Mouse (Mus musculus) cerebellum, adult 11-12 months (tissue): Measurements from ENCODE around the gene Myocd.

Experiments
- DNase-seq: peaks from one replicate; pipeline ENCODE4 v3.0.0; 2022

Myocd gene

DNA sequence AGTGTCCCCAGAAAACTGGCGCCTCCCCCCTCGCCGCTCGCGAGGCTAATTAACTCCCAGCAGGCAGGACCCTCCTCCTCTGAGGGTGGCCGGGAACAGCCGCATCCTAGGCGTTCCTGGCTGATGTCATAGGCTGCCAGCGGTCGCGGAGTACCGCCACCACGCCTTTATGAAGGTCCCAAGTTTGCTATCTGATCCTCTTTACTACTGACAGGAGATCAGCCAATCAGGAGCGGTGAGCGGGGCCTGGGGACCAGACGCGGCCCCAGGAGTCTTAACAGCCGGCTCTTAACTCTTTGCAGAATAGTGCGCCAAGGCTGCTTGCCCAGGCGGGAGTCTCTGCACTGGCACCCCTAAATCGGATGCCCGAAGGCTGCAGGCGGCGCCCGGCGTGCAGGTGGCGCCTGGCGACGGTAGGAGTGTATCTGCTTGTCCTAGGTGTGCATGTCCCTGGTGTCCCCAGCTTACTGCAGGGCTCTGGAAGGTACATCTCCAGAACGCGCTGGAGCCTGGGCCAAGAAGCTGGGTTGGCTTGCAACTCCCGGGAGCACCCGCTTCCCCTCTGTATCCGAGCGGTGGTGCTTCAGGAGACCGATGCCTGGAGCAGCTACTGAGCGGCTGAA, at the start of gene Myocd:
Myocd (minus strand) TSS at position 139 of the 623 bp plus-strand sequence.
- peak; percentile 2 for DNase-seq

DNA sequence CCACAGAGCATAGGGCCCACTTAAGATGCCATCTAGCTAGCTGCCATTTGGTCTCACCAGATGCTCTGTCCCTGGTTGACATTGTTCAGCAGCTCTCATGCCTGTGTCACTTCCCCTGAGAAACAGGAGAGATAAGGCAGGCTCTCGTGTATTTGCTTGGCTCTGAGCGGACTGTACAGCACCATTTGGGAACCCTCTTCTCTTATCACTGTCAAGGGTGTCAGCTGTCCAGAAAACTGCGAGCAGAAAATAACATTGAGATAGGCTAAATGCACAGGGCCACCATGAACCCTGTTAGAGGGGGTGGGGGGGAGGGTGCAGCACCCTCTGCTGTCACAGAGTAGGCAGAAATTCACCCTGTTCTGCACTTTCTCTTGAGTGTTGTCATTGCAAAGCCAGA, 34.0 kb upstream of the Myocd start:
- DNase-seq, result no peak

DNA sequence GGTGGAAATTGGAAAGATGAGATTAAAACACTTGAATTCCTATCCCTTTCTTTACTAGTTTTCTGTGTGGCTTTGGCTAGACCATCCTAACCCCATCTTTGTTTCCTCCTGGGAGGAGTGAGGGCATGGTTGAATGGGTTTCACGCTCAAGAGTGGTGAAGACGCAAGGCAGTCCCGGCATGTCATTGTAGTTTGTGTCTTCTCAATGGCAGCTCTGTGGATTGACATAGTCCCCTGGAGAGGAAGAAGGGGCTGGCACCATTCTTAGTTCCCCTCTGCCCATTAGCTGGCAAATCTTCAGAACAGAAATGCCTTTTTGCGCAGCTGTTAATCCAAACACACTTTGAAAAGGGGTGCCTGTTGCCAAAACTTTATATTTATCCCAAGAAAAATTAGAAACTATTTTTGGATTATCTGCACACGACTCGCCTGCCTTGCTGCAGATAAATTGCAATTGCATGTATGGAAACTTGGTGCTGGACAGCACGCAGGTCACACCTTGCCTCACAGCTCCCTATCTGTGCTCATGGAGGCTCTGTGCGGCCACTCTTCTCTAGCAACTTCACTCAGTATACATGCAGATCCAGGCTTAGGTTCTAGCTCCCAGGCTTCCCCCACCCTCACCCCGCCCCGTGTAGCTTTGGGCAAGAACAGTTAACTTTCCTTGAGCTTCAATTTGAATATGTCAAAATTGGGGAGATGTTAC, 24.5 kb upstream of the Myocd start:
- DNase-seq, result no peak

DNA sequence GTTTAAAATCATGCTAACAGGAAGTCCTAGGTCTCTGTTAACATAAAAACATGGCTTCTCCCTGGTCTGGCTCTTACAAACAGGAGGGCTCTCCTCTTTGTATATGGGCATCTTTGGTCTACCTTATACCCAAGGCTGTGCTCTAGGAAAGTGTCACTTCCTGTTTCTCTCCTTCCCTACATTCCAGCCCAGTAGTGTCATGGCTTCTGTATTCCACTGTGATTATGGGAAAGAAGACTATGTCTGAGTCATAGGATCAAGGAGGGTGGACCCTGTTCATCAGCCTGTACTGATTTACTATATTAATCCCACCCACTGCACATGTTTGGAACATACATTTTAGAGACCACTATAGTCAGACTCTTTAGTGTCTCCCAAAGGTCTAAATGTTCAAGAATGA, 23.2 kb upstream of the Myocd start:
- no peak for DNase-seq

DNA sequence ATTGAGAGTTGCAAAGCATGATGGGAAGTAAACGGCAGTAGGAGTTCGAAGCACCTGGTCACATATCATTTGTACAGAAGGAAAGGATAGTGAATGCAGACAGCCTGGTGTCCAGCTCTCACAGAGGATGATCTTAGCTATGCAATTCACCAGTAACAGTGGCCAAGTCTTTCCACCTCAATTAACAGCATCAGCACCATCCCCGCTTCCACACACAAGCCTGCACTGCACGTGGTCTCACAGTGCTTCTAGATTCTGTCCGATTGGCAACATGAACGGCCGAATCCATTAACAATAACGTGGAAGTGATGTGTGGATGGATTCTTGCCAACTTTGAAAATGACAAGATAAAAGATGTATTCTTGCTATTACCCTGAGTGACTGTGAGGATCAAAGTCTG, 17.9 kb upstream of the Myocd start:
- DNase-seq, result no peak

DNA sequence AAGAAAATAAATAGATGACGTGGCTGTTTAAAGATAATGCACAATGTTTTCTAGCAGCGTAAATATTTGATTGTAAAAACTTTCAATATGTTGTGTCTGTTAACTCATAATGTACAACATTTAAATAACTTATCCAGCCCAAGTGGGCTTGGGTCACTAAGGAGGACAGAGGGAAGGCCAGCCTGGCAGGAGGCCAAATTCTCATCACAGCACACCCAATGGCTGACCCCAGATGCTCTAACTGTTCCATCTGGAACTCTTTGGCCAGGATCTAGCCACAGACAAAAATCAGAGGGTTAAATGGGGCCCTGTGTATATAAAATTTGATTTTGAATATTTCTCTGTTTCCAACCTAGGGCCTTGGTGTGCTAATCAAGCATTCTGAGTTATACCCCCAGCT, 16.4 kb upstream of the Myocd start:
- no peak for DNase-seq

DNA sequence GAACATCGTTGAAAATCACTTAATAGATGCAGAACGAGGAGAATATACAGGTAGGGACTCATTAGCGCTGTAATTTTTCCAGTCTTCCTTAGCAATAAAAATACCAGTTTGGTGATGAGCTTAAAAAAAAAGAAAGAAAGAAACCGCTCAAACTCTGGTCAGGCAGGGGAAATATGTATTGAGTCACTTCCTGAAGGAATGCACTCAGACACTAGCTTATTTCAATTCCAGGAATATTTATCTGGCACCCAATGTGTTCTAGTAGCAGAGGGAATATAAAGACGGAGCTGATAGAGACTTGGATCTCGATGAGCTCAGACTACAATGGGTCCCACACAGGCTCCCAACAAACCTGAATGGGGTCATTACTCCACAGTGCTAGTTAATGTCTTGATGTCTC, 5.7 kb upstream of the Myocd start:
- DNase-seq, result no peak

DNA sequence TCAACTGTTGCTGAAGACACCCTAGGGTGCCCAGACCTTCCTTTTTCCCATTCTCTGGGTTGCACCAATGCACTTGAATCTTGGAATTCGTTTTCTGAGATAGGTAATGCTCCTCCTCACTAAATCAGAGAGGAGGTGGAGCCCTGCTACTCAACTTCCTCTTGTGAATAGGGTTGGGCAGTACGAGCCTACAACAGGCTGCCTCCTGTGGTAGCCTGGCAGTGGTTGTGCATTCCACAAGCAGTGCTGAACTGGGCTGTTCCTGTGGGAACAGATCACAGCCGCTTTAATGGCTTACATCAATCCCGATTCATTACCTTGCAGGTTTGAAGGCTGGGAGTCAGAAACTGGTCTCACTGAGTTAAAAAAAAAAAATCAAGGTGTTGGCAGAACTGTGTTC, 1.2 kb upstream of the Myocd start:
- DNase-seq, result no peak

DNA sequence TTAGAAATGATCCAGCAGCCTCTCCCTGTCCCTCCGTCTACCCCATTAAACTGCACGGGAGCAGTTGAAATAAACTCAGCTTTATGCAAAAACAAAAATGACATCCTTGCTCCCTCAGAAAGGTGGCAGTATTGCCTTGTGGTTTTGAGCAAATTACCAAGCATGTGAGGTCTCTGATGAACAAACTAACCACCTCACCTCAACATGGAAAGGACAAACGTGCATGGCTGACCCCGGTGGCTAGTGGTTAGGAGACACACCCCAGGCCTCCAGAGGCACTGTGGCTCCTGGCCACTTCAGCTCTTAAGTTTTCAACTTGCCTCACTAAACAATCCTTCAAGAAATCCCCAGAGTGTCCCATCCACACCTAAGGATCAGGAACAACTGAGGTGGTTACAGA, 1.5 kb downstream of the Myocd start:
- DNase-seq, result peak; percentile 7

DNA sequence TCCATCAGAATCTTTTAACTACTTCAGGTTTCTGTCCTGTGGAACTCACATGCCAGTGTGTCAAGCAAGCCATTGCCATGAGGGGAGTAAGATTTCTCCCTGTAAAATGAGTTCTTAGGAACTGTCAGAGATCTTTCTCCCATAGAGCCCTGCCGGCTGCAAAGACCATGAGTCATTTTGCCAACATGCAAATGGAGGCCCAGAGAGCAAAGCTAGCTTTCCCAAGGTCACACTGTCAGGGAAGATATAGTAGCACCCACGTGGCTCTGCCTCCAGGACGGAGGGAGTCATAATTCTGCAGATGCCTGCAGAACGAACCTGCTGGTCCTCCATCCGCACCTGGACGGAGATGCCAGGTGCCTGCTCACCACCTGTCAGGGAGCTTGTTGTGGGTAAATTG, 6.3 kb downstream of the Myocd start:
- DNase-seq, result no peak

DNA sequence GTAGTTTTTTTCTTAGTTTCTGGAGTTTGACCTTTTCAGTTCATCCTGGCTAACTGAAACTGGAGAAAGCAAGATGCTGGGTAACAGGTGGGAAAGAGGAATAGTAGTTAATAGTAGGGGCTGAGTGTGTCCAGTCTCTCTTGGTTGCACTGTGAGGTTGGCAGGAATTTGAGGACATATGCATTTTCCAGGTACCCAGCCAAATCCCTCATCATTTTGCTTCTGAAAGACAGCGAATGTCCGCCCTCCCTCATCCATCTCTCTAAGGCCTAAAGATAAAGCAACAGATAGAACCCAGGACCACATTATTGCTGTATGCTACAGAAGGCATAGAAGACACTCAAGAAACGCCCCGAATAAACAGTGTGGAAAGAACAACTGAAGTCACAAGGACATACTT, 10.8 kb downstream of the Myocd start:
- DNase-seq, result no peak

DNA sequence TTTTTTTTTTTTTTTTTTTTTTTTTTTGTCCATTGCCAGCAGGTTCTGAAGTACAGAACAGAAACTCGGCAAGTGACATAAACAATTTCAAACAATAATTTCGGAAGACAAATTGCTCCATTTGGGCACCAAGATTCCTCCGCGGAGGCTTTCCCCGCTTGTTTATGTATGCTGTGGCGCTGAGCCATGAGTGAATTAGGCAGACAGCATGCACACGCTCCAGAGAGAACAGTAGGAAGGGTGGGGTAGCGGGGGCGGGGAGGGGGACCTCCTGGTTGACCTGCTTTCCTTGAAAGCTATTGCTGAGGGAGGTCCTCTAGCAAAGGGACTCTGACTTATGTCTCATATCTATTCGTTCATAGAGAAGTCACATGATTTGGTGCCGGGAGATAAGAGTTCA, 13.6 kb downstream of the Myocd start:
- DNase-seq, result no peak

DNA sequence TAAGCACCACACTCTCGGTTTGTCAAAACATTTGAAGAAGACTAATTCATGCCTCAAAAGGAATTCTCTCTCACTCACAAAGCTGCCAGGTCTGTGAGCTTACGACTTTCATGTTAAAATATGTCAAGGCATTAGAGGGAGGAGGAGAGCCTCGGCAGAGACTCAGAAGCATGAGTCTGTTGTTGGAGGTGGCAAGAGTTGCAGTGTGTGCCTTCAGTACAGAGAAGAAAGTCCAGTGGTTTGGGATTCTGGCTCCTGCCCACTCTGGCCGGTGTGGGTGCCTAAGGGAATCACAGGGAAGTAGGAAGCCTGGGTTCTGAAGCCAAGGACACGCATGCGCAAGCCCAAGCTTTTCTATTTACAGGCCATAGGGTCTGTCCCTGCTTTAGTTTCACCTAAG, 14.2 kb downstream of the Myocd start:
- no peak for DNase-seq

DNA sequence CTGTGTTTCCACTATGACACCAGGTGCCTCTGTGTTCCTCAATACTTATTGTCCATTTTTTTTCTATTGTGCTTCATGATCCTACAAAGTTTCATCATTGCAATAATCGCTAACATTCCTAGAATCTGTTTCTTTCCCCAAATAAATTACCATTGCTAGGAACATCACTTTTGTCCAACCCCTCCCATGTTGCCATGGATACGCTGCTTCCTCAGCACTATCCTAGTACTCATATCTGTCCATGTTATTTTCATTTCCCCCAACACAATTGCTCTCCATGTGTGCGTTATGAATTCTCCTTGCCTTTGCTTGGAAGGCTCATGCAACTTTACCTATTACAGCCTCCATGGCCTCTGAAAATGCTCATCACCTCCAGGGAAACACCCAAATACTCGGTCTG, 19.4 kb downstream of the Myocd start:
- DNase-seq, result no peak

DNA sequence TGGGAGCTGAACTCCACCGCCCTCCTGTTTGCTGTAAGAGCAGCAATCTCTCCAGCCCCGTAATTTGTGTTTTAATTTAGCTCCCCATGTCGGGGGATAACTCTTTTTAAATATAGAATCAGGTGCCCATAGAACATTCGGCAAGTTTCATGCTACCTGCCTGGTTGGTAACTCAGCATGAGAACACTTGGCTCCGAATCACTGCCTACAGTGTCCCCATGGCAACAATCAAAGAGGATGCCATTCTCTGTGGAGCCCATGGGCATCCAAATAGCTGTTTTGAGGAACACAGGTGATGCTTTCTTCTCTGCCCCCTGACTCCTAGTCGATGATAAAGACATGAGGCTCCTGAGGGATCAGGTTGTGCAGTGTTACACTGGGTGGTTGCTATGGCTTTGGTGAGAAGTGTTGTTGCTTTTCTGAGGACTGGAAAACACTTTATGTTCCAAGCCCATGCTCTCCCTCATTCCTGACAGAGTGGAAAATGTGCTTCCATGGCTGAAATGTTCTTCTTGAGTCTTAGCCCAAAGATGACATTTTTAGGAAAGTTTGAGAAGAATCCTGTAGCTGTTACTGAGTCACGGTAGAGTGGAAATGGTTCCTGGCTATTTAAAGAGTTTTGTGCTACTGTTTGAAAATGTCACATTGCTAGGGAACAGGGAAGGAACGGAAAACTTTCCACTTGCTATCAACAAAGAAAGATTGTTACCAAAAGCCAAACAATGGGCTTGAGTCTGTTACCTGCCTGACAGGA, 23.3 kb downstream of the Myocd start:
- DNase-seq, result no peak

DNA sequence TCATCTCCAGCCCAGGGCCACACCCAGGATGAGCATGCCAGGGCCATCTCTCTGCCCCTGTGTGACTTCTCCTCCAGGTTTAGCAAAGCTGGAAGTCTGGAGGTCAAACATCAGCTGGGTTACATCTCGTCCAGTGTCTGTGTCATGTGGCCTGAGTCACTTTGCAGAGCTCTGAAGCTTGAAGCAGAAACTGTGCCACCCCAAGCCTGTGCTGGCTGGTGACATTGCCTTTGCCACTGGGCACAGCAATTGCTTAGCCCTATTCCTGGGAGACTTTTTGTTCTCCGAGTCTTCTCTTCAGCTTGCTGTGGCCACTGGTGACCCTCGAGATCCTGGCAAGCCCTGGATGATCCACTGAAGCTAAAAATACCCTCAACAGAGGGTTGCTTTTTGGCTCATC, 26.2 kb downstream of the Myocd start:
- no peak for DNase-seq

DNA sequence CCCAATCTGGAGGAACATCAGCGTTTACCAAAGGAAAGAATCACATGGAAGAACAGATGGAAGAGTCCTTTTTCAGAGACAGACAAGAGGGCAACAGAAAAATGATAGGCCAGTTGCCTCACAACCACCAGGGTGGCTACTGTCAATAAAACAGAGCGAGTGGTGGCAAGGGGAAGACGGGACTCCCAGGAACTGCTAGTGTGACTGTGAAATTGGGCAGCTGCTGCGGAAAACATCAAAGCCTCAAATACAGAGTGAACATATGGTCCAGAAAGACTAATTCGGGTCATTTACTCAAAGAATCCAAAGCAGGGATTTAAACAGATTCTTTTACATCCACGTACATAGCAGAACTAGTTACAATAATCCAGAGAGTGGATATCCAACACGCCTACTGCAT, 29.3 kb downstream of the Myocd start:
- no peak for DNase-seq

DNA sequence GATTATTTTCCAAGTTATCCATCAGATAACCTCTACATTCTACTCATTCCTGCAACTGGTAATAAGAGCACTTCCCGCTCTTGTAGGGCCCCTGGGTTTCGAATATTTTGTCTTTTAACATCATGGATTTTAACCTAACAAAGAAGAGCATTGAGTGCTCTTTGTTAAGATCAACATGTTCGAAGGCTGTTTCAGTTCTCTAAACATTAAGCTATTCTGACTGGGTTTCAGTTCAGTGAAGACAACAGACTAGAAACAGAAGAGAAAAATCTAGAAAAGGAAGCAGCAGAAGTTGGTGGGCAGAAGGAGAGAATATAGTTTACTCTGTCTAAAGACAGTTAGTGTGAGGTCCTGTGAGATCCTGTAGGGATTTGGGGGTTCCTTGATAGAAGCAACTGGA, 31.9 kb downstream of the Myocd start:
- DNase-seq, result no peak

DNA sequence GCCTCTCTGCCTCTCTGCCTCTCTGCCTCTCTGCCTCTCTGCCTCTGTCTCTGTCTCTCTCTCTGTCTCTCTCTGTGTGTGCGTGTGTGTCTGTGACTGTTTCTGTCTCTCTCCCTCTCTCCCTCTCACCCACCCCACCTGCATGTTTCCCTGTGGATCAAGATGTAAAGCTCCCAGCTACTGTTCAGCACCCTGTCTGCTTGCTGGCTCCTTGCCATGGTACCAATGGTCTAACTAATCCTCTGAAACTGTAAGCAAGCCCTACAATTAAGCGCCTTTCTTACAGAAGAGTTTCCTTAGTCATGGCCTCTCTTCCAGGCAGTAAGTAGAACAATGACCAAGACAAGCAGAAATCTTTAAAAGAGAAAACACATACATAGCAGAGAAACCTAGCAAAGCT, 32.9 kb downstream of the Myocd start:
- DNase-seq, result no peak

DNA sequence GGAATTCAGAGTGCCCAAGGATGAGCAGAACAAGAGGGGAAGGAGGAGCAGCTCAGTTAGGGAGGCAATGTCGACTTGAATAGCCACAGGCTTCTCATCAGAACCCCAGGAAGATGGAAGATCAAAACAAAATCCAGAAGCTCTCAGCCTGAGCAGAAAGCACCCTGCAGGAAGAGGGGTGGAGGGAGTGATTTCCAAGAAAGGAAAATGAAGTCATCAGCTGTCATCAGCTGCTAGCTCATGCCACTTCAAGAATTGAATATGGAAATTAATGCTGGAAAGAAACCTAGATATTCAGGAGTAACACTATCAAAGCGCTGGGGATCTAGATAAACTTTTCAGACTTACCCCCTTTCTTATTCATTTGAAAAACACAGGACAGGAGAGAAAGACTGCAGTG, 34.4 kb downstream of the Myocd start:
- DNase-seq, result no peak

DNA sequence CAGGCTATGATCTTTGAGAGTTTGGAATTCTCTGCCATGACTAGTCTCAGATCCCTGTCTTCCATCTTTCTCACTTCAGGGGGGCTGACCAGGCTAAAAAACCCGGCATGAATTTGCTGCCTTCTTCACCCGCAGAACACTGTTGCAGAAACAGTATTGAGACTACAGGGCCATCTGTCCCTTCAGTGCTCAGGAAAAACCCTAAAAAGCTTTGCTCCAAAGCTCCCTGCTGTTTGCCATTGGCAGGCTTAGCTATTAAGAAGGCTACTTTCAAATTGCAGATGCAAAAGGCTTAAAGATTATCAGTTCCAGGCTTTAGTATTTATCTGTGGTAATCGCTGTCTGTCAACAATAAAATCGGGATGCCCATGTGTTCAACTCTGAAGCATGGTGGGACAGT, 38.0 kb downstream of the Myocd start:
- no peak for DNase-seq

DNA sequence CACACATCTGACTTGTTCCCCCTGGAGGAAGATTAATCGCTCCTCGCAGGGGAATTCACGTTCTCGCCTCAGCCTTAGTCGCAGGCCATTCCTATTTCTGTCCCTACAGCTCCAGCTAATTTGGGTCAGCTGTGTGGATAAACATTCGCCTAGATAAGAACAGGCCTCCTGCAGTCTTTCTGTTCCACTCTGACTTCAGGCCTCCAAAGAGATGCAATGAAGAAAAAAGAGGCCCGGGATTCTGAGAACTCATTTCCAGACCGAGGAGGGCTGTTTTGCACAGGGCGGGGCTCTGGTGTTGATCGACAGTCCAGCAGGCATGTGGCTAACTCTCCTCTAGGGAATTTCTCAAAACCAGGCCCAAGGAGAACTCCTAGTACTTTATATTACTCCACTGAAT, 43.0 kb downstream of the Myocd start:
- no peak for DNase-seq

DNA sequence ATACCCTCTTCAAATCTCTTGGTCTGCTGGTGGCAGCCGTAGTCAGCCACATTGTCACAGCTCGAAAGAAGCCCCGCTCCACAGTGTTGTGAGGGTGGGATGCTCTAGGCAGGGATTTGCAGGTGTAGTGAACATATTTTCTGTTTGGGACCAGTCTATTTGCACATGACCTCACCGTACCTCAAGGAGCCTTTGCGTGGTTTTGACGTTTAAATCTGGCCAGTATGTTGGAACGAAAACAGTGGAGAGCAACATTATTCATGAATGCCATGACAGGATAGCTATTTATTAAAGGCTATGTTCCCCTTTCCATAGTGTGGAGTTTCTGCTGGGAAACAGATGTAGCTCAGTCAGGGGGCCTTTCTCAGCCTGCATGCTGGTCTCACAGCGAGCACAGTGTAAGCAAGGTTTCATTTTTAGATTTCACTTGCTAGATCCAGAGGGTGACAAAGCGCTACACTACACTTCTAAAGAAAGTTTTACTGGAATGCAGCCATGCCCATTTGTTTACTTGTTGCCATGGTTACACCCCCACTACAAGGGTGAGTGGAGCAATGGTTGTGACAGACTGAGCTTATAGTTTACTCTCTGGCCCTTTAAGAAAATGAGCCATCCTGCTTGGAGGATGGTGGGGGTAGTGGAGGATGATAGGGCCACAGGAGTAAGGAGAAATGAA, 54.7 kb downstream of the Myocd start:
- DNase-seq, result no peak

DNA sequence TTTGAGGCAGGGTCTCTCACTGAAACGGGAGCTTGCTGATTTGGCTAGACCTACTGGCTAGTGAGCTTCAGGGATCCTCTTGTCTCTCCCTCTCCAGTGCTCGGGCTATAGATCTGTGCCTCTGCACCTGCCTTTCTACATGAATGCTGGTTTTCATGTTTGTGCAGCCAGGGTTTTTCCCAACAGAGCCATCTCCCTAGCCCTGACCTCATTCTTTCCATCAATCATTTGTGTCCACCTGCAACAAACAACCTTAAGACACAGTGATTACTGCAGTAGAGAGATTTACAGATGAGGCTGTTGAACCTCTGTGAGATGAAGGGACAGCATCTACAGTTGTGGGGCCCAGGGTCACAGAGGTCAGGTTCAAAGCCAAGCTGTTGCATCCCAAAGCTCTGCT, 56.0 kb downstream of the Myocd start:
- no peak for DNase-seq
